Mouse (Mus musculus) heart, embryonic 14.5 days (tissue): ENCODE measurements around the gene Ccdc141. TPM values are rescaled to one million over a fixed set of nuclear protein-coding genes. Genes with fewer than 3 reads are reported as not detected.

Experiments used
- ATAC-seq: fragments of 200-750 bp; cut with Nextera tagmentation; 2 replicates; pipeline ENCODE4 v1.8.0; 2017; ENCODE audit warnings: low read depth, moderate TSS enrichment; ENCODE audit not compliant: insufficient number of reproducible peaks, insufficient read depth, low FRiP score
- H3K27ac ChIP-seq, 2 experiments: fragments of 200-500 bp in 1 of 2; fragments of 300-500 bp in 1 of 2; sonication (generic) in 1 of 2; replicated peaks in 1 of 2; 2 replicates each; pipeline ENCODE4 v1.5.1; 2012 to 2014; ENCODE audit warnings: low read depth in 2 of 2, low read length in 2 of 2, control low read depth in 1 of 2, mild to moderate bottlenecking in 1 of 2, mixed read lengths in 1 of 2; ENCODE audit not compliant: control insufficient read depth in 1 of 2, insufficient read depth in 1 of 2
- H3K27me3 ChIP-seq: fragments of 300-500 bp; sonication (generic); 2 replicates; pipeline ENCODE4 v1.6.1; 2014; ENCODE audit warnings: mild to moderate bottlenecking, low read length, control low read depth; ENCODE audit not compliant: control insufficient read depth, insufficient read depth
- H3K36me3 ChIP-seq: fragments of 300-500 bp; sonication (generic); 2 replicates; pipeline ENCODE4 v1.6.1; 2014; ENCODE audit warnings: mild to moderate bottlenecking, control low read depth, low read length, mixed read lengths; ENCODE audit not compliant: control insufficient read depth, insufficient read depth
- H3K4me1 ChIP-seq, 2 experiments: fragments of 200-500 bp in 1 of 2; fragments of 300-500 bp in 1 of 2; sonication (generic) in 1 of 2; 2 replicates each; pipeline ENCODE4 v1.6.1; 2012 to 2014; ENCODE audit warnings: low read length in 2 of 2, control low read depth in 1 of 2, mixed read lengths in 1 of 2; ENCODE audit not compliant: control insufficient read depth in 2 of 2, insufficient read depth in 2 of 2
- H3K4me2 ChIP-seq: fragments of 300-500 bp; sonication (generic); 2 replicates; pipeline ENCODE4 v1.6.1; 2014; ENCODE audit warnings: mild to moderate bottlenecking, low read length
- H3K4me3 ChIP-seq, 2 experiments: fragments of 200-500 bp in 1 of 2; fragments of 300-500 bp in 1 of 2; sonication (generic) in 1 of 2; 2 replicates each; pipeline ENCODE4 v1.5.1; 2012 to 2014; ENCODE audit warnings: low read length in 2 of 2, mild to moderate bottlenecking in 2 of 2, control low read depth in 1 of 2, low read depth in 1 of 2, moderate library complexity in 1 of 2; ENCODE audit not compliant: control insufficient read depth in 1 of 2, insufficient read depth in 1 of 2
- H3K9ac ChIP-seq: fragments of 300-500 bp; sonication (generic); 2 replicates; pipeline ENCODE4 v1.6.1; 2014; ENCODE audit warnings: mild to moderate bottlenecking, low read length
- H3K9me3 ChIP-seq: fragments of 300-500 bp; sonication (generic); 2 replicates; pipeline ENCODE4 v1.6.1; 2016; ENCODE audit warnings: low read length, control low read depth; ENCODE audit not compliant: control insufficient read depth
- WGBS: fragments of 180-500 bp; shearing (Covaris S2); extraction: QIAGEN DNeasy Blood & Tissue Kit; methylation state at CpG from one replicate; pipeline ENCODE4 v1.1.7; 2014; 5-methylcytosine and 5-hydroxymethylcytosine counted together
- polyA plus RNA-seq: library from polyadenylated mRNA; unstranded; fragments of >200 nt; fragmentation: Nextera tagmentation; extraction: Ambion mirVana; gene quantifications from 2 replicates; pipeline ENCODE4 v1.2.1, GENCODE M21; 2014

Ccdc141 gene
- polyA plus RNA-seq, 1 experiment from 2014 or later = 213 TPM

DNA sequence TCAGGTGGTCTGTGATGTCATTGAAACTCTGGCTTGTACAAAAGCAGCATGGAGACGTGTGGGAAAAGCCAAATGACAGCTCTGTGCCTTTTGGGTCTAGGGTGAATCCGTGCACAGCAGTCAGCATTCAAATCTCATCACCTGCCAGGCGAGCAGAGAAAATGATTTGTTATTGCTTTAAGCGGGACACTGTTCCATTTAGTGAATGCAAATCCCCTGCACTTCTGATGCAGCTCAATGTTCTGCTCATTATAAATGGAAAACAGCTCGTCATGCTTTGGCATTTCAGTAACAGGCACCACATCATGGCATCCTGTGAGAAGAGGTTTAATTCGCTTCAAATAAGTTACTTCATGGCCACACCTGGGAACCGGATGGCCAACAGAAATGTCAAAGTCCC lies 163.4 kb downstream of the Ccdc141 start:
- ATAC-seq = no peak
- H3K27me3 ChIP-seq = no peaks in the 10 kb centered on the region
- H3K36me3 ChIP-seq = peaks cover 20% of the 10 kb centered on the region
- H3K27ac ChIP-seq = no peak overlapping the region
- WGBS = 74% methylated on average over 7 of the region's 7 CpGs
- no peak overlapping the region for H3K9ac ChIP-seq
- H3K4me3 ChIP-seq = no peak overlapping the region
- no peaks in the 10 kb centered on the region for H3K4me1 ChIP-seq
- H3K4me2 ChIP-seq = no peak overlapping the region
- no peaks in the 10 kb centered on the region for H3K9me3 ChIP-seq

DNA sequence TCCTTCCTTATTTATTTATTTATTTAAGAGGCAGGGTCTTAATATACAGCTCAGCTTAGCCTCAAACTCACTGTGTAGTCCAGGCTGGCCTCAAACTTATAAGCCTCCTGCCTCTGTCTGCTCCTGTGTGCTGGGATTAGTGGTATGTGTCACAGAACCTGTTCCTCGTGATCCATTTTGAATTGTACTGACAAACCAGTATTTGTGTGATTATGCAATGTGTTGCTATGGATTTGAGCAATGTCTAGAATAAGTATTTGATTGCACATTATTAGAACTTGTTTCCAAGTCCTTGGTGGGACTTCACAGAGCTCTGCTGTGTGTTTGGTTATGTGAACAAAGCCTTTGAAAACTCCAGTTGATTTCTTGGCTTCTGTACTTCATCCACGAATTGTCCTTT lies 167.3 kb downstream of the Ccdc141 start:
- H3K9me3 ChIP-seq = no peaks in the 10 kb centered on the region
- no peak overlapping the region for H3K4me3 ChIP-seq
- WGBS = 66% methylated on average over 2 of the region's 2 CpGs
- H3K4me2 ChIP-seq = no peak overlapping the region
- H3K4me1 ChIP-seq = peaks cover 0 to 2% of the 10 kb centered on the region in 2 experiments; a peak in 2 of 4 replicates
- no peaks in the 10 kb centered on the region for H3K27me3 ChIP-seq
- no peaks in the 10 kb centered on the region for H3K36me3 ChIP-seq
- no peak for ATAC-seq
- no peak overlapping the region for H3K27ac ChIP-seq
- H3K9ac ChIP-seq = no peak overlapping the region

DNA sequence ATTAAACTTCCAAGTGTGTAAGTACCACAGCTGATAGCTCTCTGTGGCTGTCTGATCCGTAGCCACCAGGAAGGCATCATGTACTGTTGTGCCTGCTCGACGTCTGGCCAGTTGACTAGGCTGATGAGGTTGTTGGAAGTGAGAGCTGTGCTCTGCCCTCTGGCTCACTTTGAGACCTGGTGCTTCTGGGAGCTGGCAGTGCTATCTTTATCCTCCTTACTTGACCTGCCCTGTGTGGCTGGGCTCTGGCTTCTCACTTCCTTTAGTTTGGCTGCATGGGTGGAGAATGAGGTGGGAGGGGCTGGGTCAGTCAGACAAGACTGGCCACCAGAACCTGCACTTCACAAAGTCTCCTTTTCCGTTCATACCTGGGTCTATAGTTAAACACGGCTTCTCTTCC lies 172.1 kb downstream of the Ccdc141 start:
- H3K9ac ChIP-seq = no peak overlapping the region
- 27% methylated on average over 5 of the region's 5 CpGs for WGBS
- H3K36me3 ChIP-seq = no peaks in the 10 kb centered on the region
- peaks cover 2 to 4% of the 10 kb centered on the region in 2 experiments; a peak in 2 of 4 replicates for H3K4me1 ChIP-seq
- no peaks in the 10 kb centered on the region for H3K9me3 ChIP-seq
- H3K27ac ChIP-seq = peak overlapping the region in 1 of 2 experiments; percentile 66; a peak in 2 of 4 replicates
- ATAC-seq = peak; percentile 72; the same call in 1 of the 2 replicates
- H3K27me3 ChIP-seq = no peaks in the 10 kb centered on the region
- no peak overlapping the region for H3K4me3 ChIP-seq
- H3K4me2 ChIP-seq = no peak overlapping the region

DNA sequence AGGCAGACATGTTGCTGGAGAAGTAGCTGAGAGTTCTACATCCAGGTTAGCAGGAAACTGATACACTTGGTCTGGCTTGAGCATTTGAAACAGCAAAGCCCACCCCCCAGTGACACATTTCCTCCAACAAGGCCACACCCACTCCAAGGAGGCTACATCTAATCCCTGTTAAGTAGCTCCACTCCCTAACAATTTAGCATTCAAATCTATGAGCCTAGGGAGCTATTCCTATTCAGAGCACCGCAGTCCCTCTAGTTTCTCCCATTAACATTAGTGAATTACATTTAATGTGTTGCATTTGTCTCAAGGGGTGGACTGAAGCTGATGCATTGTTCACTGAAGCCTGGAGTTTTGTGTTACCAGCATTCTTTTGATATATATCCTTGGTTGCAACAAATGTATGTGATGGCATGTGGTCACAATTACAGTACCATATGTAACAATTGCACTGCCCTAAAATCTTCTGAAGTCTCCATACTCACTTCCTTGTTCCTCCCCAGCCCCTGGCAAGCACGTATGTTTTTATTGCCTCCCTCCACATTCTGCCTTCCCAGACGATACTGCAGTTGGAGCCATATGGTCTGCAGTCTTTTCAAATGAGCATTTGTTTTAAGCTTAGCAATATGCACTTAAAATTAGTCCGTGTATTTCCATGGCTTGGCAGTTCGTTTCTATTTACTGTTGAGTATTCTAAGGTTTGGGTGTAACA lies 177.8 kb downstream of the Ccdc141 start:
- Histone ChIP-seq H3K27me3 (no peaks in the 10 kb centered on the region), H3K4me3 (no peak overlapping the region), H3K4me2 (no peak overlapping the region), H3K9ac (no peak overlapping the region), H3K27ac (no peak overlapping the region), H3K4me1 (no peaks in the 10 kb centered on the region), H3K36me3 (no peaks in the 10 kb centered on the region), H3K9me3 (no peaks in the 10 kb centered on the region)
- 79% methylated on average over 5 of the region's 5 CpGs for WGBS
- ATAC-seq = no peak

DNA sequence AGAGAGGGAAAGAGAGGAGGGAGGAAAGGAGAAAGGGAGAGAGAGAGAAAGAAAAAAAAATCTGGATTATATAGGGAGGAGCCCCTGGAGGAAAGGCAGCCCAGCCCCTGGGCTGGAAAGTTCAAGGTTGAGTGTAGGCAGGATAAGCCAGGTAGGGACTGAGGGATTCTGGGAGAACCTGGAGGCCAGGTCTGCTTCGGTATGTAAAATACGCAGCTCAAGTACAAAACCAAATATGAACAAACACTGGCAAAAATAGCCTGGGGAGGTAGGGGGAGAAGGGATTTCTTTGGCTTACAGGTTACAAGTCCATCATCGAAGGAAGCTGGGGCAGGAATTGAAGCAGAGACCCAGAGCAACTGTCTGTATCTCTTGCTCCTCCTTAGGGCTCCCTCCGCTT lies 183.1 kb downstream of the Ccdc141 start:
- H3K4me3 ChIP-seq = no peak overlapping the region
- no peaks in the 10 kb centered on the region for H3K36me3 ChIP-seq
- ATAC-seq = no peak
- no peaks in the 10 kb centered on the region for H3K27me3 ChIP-seq
- no peak overlapping the region for H3K27ac ChIP-seq
- no peaks in the 10 kb centered on the region for H3K9me3 ChIP-seq
- WGBS = 78% methylated on average over 4 of the region's 4 CpGs
- peaks cover 8 to 13% of the 10 kb centered on the region in 2 experiments for H3K4me1 ChIP-seq
- no peak overlapping the region for H3K9ac ChIP-seq
- no peak overlapping the region for H3K4me2 ChIP-seq

- peaks cover 12% of the 10 kb centered on the region for H3K36me3 ChIP-seq
- peaks cover 8 to 13% of the 10 kb centered on the region in 2 experiments for H3K4me1 ChIP-seq
- peak overlapping the region; percentile 66 for H3K4me2 ChIP-seq
- H3K27ac ChIP-seq = peak overlapping the region; percentile 74 to 99
- no peak for ATAC-seq
- H3K4me3 ChIP-seq = no peak overlapping the region
- H3K9me3 ChIP-seq = no peaks in the 10 kb centered on the region
- H3K9ac ChIP-seq = no peak overlapping the region
- WGBS = 43% methylated on average over 5 of the region's 5 CpGs
- no peaks in the 10 kb centered on the region for H3K27me3 ChIP-seq
These were observed 186.1 kb downstream of the Ccdc141 start for GRCm38 (mm10) chr2:76984384-76984783.

GRCm38 (mm10) chr2:76983601-76984000 lies 186.8 kb downstream of the Ccdc141 start:
- peak overlapping the region; percentile 66 for H3K9ac ChIP-seq
- peaks cover 12% of the 10 kb centered on the region for H3K36me3 ChIP-seq
- peak overlapping the region in 1 of 2 experiments; percentile 9; a peak in 2 of 4 replicates for H3K4me3 ChIP-seq
- ATAC-seq = no peak
- H3K27me3 ChIP-seq = no peaks in the 10 kb centered on the region
- peak overlapping the region; percentile 74 to 99 for H3K27ac ChIP-seq
- 14% methylated on average over 5 of the region's 5 CpGs for WGBS
- no peaks in the 10 kb centered on the region for H3K9me3 ChIP-seq
- peak overlapping the region; percentile 66 for H3K4me2 ChIP-seq
- H3K4me1 ChIP-seq = peaks cover 8 to 13% of the 10 kb centered on the region in 2 experiments
